Mouse (Mus musculus) lung, postnatal 0 days (tissue): ENCODE results near the gene Snrnp27.

Experiments
- CTCF ChIP-seq: IDR thresholded peaks from 2 replicates; pipeline ENCODE4 v1.5.1; 2016; ENCODE audit warnings: antibody characterized with exemption, mild to moderate bottlenecking
- EP300 ChIP-seq: IDR thresholded peaks from 2 replicates; pipeline ENCODE4 v1.6.1; 2016; ENCODE audit warnings: antibody characterized with exemption, mild to moderate bottlenecking, control low read depth

GRCm38 (mm10) chr6:86630141-86630540, 54.2 kb downstream of the Snrnp27 start:
- TF ChIP-seq CTCF: no peak
- no peak for TF ChIP-seq EP300
